Mouse (Mus musculus) midbrain, embryonic 13.5 days (tissue): Measurements from ENCODE around the gene Plekhg5. TPM values are rescaled to one million over a fixed set of nuclear protein-coding genes. Genes with fewer than 3 reads are reported as not detected.

Experiments used
- ATAC-seq: fragments of 200-750 bp; cut with Nextera tagmentation; 2 replicates; pipeline ENCODE4 v1.8.0; 2017; ENCODE audit warnings: mild to moderate bottlenecking, moderate TSS enrichment, moderate library complexity
- H3K27ac ChIP-seq: fragments of 300-500 bp; sonication (generic); 2 replicates; pipeline ENCODE4 v1.5.1; 2015; ENCODE audit warnings: inconsistent platforms, mild to moderate bottlenecking, moderate library complexity
- H3K27me3 ChIP-seq: fragments of 300-500 bp; sonication (generic); 2 replicates; pipeline ENCODE4 v1.6.1; 2015; ENCODE audit warnings: mild to moderate bottlenecking, inconsistent platforms
- H3K36me3 ChIP-seq: fragments of 300-500 bp; sonication (generic); 2 replicates; pipeline ENCODE4 v1.6.1; 2015; ENCODE audit warnings: mild to moderate bottlenecking, inconsistent platforms
- H3K4me1 ChIP-seq: fragments of 300-500 bp; sonication (generic); replicated peaks from 2 replicates; pipeline ENCODE4 v1.6.1; 2015; ENCODE audit warnings: inconsistent platforms
- H3K4me2 ChIP-seq: fragments of 300-500 bp; sonication (generic); replicated peaks from 2 replicates; pipeline ENCODE4 v1.6.1; 2015; ENCODE audit warnings: moderate library complexity, mild to moderate bottlenecking, inconsistent platforms
- H3K4me3 ChIP-seq: fragments of 300-500 bp; sonication (generic); replicated peaks from 2 replicates; pipeline ENCODE4 v1.5.1; 2015; ENCODE audit warnings: mild to moderate bottlenecking, inconsistent platforms
- H3K9ac ChIP-seq: fragments of 300-500 bp; sonication (generic); replicated peaks from 2 replicates; pipeline ENCODE4 v1.6.1; 2015; ENCODE audit warnings: mild to moderate bottlenecking, inconsistent platforms
- H3K9me3 ChIP-seq: fragments of 300-500 bp; sonication (generic); 2 replicates; pipeline ENCODE4 v1.6.1; 2016; ENCODE audit warnings: mild to moderate bottlenecking, inconsistent platforms
- WGBS: fragments of 180-500 bp; shearing (Covaris S2); methylation state at CpG from one replicate; pipeline ENCODE4 v1.1.7; 2015; 5-methylcytosine and 5-hydroxymethylcytosine counted together
- polyA plus RNA-seq: library from polyadenylated mRNA; unstranded; fragments of >200 nt; fragmentation: Nextera tagmentation; extraction: Ambion mirVana; gene quantifications from 2 replicates; pipeline ENCODE4 v1.2.1, GENCODE M21; 2015

Gene Plekhg5
- polyA plus RNA-seq, 1 experiment from 2014 or later, result 8.4 TPM

GRCm38 (mm10) chr4:152161601-152162000 is 89.3 kb downstream of the Plekhg5 start:
- Histone ChIP-seq H3K27ac (no peak overlapping the region), H3K4me2 (no peak overlapping the region), H3K9ac (no peak overlapping the region), H3K36me3 (no peaks in the 10 kb centered on the region), H3K4me3 (no peak overlapping the region), H3K27me3 (peaks cover 79% of the 10 kb centered on the region), H3K9me3 (no peaks in the 10 kb centered on the region), H3K4me1 (peaks cover 16% of the 10 kb centered on the region)
- WGBS, result 84% methylated on average over 6 of the region's 6 CpGs
- ATAC-seq, result no peak

- Histone ChIP-seq H3K36me3 (no peaks in the 10 kb centered on the region), H3K4me2 (no peak overlapping the region), H3K27me3 (peaks cover 68% of the 10 kb centered on the region), H3K9ac (no peak overlapping the region), H3K9me3 (no peaks in the 10 kb centered on the region), H3K4me1 (peaks cover 16% of the 10 kb centered on the region), H3K27ac (no peak overlapping the region), H3K4me3 (no peak overlapping the region)
- no peak for ATAC-seq
- WGBS, result 97% methylated on average over 2 of the region's 2 CpGs
These were observed 90.5 kb downstream of the Plekhg5 start for GRCm38 (mm10) chr4:152162748-152163147.

Other genes with a start within 250 kb of the Plekhg5 start
- gene Camta1, start 210.6 kb upstream of the Plekhg5 start, polyA plus RNA-seq, result 161 and 163 TPM in 2 replicates
- 88.0 and 89.2 TPM in 2 replicates for gene Dnajc11, start 138.8 kb upstream of the Plekhg5 start, polyA plus RNA-seq
- gene Thap3, start 83.5 kb upstream of the Plekhg5 start, polyA plus RNA-seq, result 34.7 and 38.0 TPM in 2 replicates
- 17.5 and 17.7 TPM in 2 replicates for gene Phf13, start 76.2 kb upstream of the Plekhg5 start, polyA plus RNA-seq
- gene Klhl21, start 63.7 kb upstream of the Plekhg5 start, polyA plus RNA-seq, result 2.0 and 3.0 TPM in 2 replicates
- gene Zbtb48, start 44.8 kb upstream of the Plekhg5 start, polyA plus RNA-seq, result 17.9 and 26.3 TPM in 2 replicates
- gene Tas1r1, start 33.9 kb upstream of the Plekhg5 start, polyA plus RNA-seq, result 0.86 and 1.4 TPM in 2 replicates
- gene Nol9, start 33.2 kb upstream of the Plekhg5 start, polyA plus RNA-seq, result 24.3 and 26.0 TPM in 2 replicates
- 0.87 and 0.97 TPM in 2 replicates for gene Tnfrsf25, start 43.4 kb downstream of the Plekhg5 start, polyA plus RNA-seq
- gene Espn, start 79.9 kb downstream of the Plekhg5 start, polyA plus RNA-seq, result 0.07 TPM in 1 of 2 replicates, not detected in the other
- 0.26 and 0.28 TPM in 2 replicates for gene Hes2, start 86.4 kb downstream of the Plekhg5 start, polyA plus RNA-seq
- gene Acot7, start 105.6 kb downstream of the Plekhg5 start, polyA plus RNA-seq, result 206 and 218 TPM in 2 replicates
- 6.0 and 8.1 TPM in 2 replicates for gene Gpr153, start 201.7 kb downstream of the Plekhg5 start, polyA plus RNA-seq
- 1.4 and 2.5 TPM in 2 replicates for gene Hes3, start 219.2 kb downstream of the Plekhg5 start, polyA plus RNA-seq
- 18.1 and 19.0 TPM in 2 replicates for gene Icmt, start 224.7 kb downstream of the Plekhg5 start, polyA plus RNA-seq
- gene Rnf207, start 246.5 kb downstream of the Plekhg5 start, polyA plus RNA-seq, result 4.7 TPM in 2 replicates